Mouse (Mus musculus) E14TG2a.4 (cell line): ENCODE measurements around the gene Trip12.

ENCODE experiments used
- CTCF ChIP-seq: conservative IDR thresholded peaks from 2 replicates; pipeline ENCODE4 v1.5.1; 2014; ENCODE audit warnings: low read length
- NANOG ChIP-seq: IDR thresholded peaks from 2 replicates; pipeline ENCODE4 v1.6.1; 2014; ENCODE audit warnings: borderline replicate concordance, low read length, mixed read lengths
- POU5F1 ChIP-seq: IDR thresholded peaks from 2 replicates; pipeline ENCODE4 v1.6.1; 2014; ENCODE audit warnings: low read length, borderline replicate concordance

GRCm38 (mm10) chr1:84872105-84872504 is 31.8 kb upstream of the Trip12 start:
- TF ChIP-seq CTCF (no peak), POU5F1 (no peak), NANOG (peak; percentile 79; the same call in 1 of the 2 replicates)
